Mouse (Mus musculus) brain, embryonic 14.5 days (tissue): ENCODE data around the gene Hsd11b2.

Experiments
- CTCF ChIP-seq: fragments of 200-500 bp; IDR thresholded peaks from 2 replicates; pipeline ENCODE4 v1.5.1; 2012; ENCODE audit warnings: inconsistent platforms, mild to moderate bottlenecking, moderate library complexity, borderline replicate concordance; ENCODE audit not compliant: insufficient read depth, insufficient read length; ENCODE audit errors: extremely low read depth
- POLR2A ChIP-seq: fragments of 200-500 bp; IDR thresholded peaks from 2 replicates; pipeline ENCODE4 v1.6.1; 2012; ENCODE audit warnings: mild to moderate bottlenecking, inconsistent platforms, borderline replicate concordance; ENCODE audit not compliant: poor library complexity, insufficient read depth, insufficient read length, severe bottlenecking; ENCODE audit errors: extremely low read depth

DNA sequence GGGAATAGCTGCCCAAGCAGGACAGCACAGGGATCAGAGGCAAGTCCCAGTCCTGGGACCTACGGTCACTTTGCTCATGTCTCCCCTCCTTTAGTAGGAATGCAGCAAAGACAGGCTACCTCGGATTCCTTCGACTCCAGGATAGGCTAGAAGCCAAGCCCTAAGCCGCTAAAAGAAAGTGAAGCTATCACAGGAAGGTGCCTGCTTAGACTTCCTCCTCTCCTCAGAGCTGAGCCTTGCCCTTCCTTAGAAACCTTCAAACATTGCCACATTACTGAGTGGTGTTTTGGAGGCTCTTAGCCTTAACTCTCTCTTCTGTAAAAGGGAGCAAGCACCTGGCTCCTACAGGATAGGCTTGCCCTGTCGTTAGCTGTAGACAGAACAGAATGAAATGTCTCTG lies 43.9 kb upstream of the Hsd11b2 start:
- no peak for TF ChIP-seq CTCF
- no peak for TF ChIP-seq POLR2A
